Mouse (Mus musculus) spleen, adult 2 months (tissue): ENCODE data around the gene Atg10. TPM values are rescaled to one million over a fixed set of nuclear protein-coding genes. Genes with fewer than 3 reads are reported as not detected.

ENCODE experiments used
- DNase-seq, 2 experiments: peaks; one replicate each; pipeline versions ENCODE4 v3.0.0 to v3.0.0-alpha.2; 2012 to 2021; ENCODE audit warnings: low spot score in 2 of 2, low read depth in 1 of 2
- H3K27ac ChIP-seq: fragments of 200-500 bp; 2 replicates; pipeline ENCODE4 v1.5.1; 2012; ENCODE audit warnings: low read length, inconsistent platforms; ENCODE audit not compliant: insufficient read depth
- H3K27me3 ChIP-seq: fragments of 200-500 bp; 2 replicates; pipeline ENCODE4 v1.6.1; 2012; ENCODE audit warnings: mild to moderate bottlenecking, moderate library complexity, low read length, inconsistent platforms; ENCODE audit not compliant: control insufficient read depth, insufficient read depth
- H3K36me3 ChIP-seq: fragments of 200-500 bp; 2 replicates; pipeline ENCODE4 v1.6.1; 2012; ENCODE audit warnings: mild to moderate bottlenecking, low read length, inconsistent platforms; ENCODE audit not compliant: control insufficient read depth, insufficient read depth
- H3K4me1 ChIP-seq: fragments of 200-500 bp; 2 replicates; pipeline ENCODE4 v1.6.1; 2011; ENCODE audit warnings: inconsistent platforms; ENCODE audit not compliant: control insufficient read depth, insufficient read depth, insufficient read length
- H3K4me3 ChIP-seq: fragments of 200-500 bp; 2 replicates; pipeline ENCODE4 v1.5.1; 2011; ENCODE audit warnings: mild to moderate bottlenecking, inconsistent platforms; ENCODE audit not compliant: insufficient read depth, insufficient read length; ENCODE audit errors: extremely low read depth
- CTCF ChIP-seq: fragments of 200-500 bp; IDR thresholded peaks from 2 replicates; pipeline ENCODE4 v1.5.1; 2011; ENCODE audit warnings: mild to moderate bottlenecking, inconsistent platforms; ENCODE audit not compliant: insufficient read depth, insufficient read length, insufficient replicate concordance; ENCODE audit errors: extremely low read depth
- POLR2A ChIP-seq: fragments of 200-500 bp; IDR thresholded peaks from 2 replicates; pipeline ENCODE4 v1.6.1; 2011; ENCODE audit warnings: low read depth, low read length, inconsistent platforms
- WGBS: fragments of 180-500 bp; shearing (Covaris S2); methylation state at CpG from one replicate; pipeline ENCODE4 v1.1.7; 2018; 5-methylcytosine and 5-hydroxymethylcytosine counted together
- polyA plus RNA-seq: library from polyadenylated mRNA; depleted of rRNA; stranded (reverse); fragments of >200 nt; gene quantifications from 2 replicates; pipeline ENCODE4 v1.2.3, GENCODE M21; 2012

The Atg10 gene
- polyA plus RNA-seq, 1 experiment: 0.95 TPM

DNA sequence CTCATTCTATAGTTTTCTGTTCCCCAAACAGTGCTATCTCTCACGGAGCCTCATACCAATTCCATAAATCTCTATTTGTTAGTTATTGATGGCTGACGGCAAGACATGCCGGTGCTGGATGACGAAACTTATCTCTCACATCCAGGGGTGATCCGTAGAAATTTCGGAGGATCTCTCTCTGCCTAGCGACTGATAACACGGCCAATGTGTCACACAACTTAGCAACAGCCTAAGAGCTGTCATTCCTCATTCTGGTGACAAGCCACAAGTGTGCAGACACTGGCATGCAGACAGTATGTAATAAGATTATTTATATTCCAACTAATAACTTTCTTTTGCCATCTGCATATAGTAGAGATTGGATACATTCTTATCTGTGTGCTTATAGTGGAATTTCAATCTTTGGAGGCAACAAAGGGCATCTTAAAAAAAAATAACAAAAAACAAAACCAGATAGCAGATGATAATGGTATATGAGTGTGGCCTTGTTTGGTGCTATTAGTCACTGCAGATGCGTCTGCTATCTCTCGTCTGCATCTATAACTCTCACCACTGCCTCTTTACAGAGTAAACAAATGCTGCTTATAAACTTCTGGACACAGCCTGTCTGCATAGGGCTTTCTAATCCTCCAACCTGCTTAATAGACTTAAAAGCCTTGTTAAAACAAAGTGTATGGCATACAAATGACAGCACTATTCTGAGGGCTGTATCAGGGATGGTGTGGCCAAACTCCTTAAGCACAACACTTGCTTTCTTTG, 253.3 kb downstream of the Atg10 start:
- TF ChIP-seq CTCF: no peak
- no peak for TF ChIP-seq POLR2A
- Histone ChIP-seq H3K4me1 (no peaks in the 10 kb centered on the region), H3K4me3 (no peak overlapping the region), H3K27ac (no peak overlapping the region), H3K36me3 (no peaks in the 10 kb centered on the region), H3K27me3 (no peaks in the 10 kb centered on the region; the same call in 1 of the 2 replicates)
- DNase-seq: no peak
- WGBS: 94% methylated on average over 10 of the region's 10 CpGs

DNA sequence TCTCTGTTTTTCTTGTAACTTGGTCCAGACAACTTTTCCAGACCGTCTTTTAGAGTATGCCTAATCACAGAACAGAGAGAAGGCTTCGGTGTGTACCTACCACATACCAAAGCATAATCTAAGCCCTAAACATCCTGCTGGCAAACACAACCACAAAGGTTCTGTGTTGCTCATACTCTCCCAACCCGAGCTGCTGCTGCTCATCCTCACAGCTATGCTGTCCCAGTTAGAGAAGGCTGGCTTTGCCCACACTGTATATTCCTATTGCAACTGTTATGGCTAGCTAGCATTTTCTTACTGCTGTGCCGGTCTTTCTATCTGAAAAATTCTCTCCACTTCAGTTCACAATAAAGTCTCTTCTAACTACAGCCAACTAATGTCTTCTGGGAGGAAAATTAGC, 254.8 kb downstream of the Atg10 start:
- no peak for DNase-seq
- 87% methylated on average over 4 of the region's 4 CpGs for WGBS
- no peaks in the 10 kb centered on the region; the same call in 1 of the 2 replicates for H3K27me3 ChIP-seq
- no peaks in the 10 kb centered on the region for H3K36me3 ChIP-seq
- TF ChIP-seq CTCF (no peak), POLR2A (no peak)
- H3K4me3 ChIP-seq: no peak overlapping the region
- H3K27ac ChIP-seq: no peak overlapping the region
- H3K4me1 ChIP-seq: no peaks in the 10 kb centered on the region

DNA sequence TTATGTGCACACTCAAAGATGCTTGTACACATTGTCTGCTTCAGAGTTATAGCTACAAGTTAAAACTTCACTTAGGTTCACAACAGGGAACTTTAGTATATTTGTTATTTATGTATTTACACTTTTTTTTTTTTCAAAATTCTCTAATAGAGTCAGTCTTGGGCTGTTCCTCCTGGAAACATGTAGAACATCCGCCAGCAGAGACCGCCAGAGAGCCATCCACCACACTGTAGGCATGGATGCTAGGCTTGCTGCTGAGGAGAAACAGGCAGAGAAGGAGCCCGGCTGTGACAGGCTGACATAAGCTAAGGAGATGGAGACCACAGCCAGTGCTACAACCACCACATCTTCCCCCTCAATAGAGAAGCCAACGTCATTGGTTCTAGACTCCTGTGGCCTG, 256.3 kb downstream of the Atg10 start:
- TF ChIP-seq CTCF (peak; percentile 59; the same call in 1 of the 2 replicates), POLR2A (no peak)
- DNase-seq: peak; percentile 26 to 58
- no peaks in the 10 kb centered on the region; the same call in 1 of the 2 replicates for H3K27me3 ChIP-seq
- no peak overlapping the region for H3K4me3 ChIP-seq
- H3K36me3 ChIP-seq: no peaks in the 10 kb centered on the region
- no peaks in the 10 kb centered on the region for H3K4me1 ChIP-seq
- WGBS: 4% methylated on average over 4 of the region's 4 CpGs
- no peak overlapping the region for H3K27ac ChIP-seq

DNA sequence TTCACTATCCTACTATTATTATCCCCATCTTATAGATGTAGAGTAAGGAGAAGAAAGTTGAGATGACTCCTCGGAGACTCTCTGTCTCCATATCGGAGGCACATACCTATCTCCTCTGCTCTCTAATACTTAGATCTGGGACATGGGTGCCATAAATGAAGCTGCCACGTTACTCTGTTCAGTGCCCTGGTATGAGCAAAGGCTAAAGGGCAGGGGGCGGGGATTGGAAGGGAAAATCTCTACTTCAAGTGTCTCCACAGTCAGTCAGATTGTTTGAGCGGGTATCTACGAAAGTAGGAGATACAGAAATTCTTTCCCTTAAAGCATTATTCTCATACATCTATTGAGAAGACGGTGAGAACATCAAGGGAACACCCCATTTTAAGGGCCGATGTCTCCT, 257.8 kb downstream of the Atg10 start:
- no peaks in the 10 kb centered on the region for H3K27me3 ChIP-seq
- WGBS: 94% methylated on average over 8 of the region's 8 CpGs
- H3K36me3 ChIP-seq: no peaks in the 10 kb centered on the region
- H3K27ac ChIP-seq: no peak overlapping the region
- H3K4me3 ChIP-seq: no peak overlapping the region
- TF ChIP-seq CTCF: no peak
- no peak for TF ChIP-seq POLR2A
- H3K4me1 ChIP-seq: no peaks in the 10 kb centered on the region
- DNase-seq: no peak

DNA sequence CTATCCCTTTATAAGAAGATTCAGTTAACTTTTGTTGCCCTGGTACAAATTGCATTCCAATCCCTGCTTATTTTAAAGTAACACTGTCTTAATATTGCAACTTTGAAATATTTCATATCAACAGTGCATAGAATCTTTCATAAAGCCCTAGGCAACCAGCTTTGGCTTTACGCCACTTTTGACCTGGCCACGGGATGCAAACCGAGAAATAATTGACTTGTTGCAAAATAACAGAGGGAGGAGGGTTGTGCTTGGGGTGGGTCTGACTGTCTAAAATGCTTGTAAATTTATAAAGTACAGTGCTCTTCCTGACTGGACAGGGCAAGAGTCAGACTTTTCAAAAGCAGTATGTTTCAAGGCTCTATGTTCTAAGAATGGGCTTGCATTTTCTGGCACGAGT, 259.3 kb downstream of the Atg10 start:
- Histone ChIP-seq H3K27ac (no peak overlapping the region), H3K4me3 (no peak overlapping the region), H3K4me1 (no peaks in the 10 kb centered on the region), H3K27me3 (no peaks in the 10 kb centered on the region), H3K36me3 (no peaks in the 10 kb centered on the region)
- WGBS: 89% methylated on average over 4 of the region's 4 CpGs
- TF ChIP-seq POLR2A (no peak), CTCF (no peak)
- DNase-seq: no peak

DNA sequence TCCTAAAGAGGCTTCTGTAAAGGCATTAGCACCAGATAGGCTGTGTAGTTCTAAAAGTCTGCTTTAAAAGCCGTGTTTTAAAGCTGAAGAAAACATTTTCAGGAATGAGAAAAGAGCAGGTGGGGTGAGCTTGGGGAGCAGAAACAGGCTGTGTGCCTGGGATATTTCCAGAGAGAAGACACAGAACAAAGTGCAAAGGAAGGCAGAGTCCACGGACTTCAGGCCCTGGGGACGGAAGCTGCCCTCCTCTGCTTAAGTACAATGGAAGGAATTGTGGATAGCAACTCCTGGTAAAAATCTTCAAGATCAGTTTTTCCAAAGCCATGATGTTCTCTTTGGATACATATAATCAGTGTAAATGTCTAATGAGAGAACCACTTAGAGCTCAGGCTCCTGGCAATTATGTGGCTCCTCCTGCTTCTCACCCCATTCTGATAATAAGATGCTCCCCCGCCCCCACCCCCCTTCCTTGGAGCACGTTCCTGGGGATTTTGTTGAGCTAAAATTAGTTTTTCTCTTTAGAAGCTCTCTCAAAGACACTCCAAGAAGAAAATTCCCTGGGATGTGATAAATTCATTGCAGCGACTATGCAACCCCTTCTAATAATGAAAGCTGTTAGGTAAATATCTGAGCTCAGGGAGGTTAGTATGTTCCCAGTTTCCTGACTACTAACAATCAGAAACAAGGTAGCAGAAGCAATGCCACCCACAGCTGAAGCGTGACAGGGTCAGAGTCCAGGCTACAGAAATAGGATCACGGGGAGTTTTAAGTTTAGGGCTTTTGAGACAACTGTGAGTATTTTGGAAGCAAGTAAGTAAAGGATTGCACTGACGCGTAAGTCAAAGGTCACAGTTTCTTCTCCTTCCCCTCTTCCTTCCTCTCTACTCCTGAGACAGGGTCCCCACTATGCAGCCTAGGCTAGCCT, 260.7 kb downstream of the Atg10 start:
- Histone ChIP-seq H3K27ac (no peak overlapping the region), H3K27me3 (no peaks in the 10 kb centered on the region), H3K4me3 (no peak overlapping the region), H3K4me1 (no peaks in the 10 kb centered on the region), H3K36me3 (no peaks in the 10 kb centered on the region)
- DNase-seq: no peak
- TF ChIP-seq CTCF: no peak
- no peak for TF ChIP-seq POLR2A
- WGBS: 90% methylated on average over 10 of the region's 10 CpGs
